Mouse (Mus musculus) Patski (cell line): ENCODE results near the gene Hnrnpa3. TPM values are rescaled to one million over a fixed set of nuclear protein-coding genes. Genes with fewer than 3 reads are reported as not detected.
"Not testable (repeated sequence)": the region's sequence is repeated elsewhere in the genome, so short reads cannot be mapped to it uniquely, and the experiment has no call there.

Experiments
- ATAC-seq: fragments of 100-300 bp; one replicate; pipeline ENCODE4 v1.8.0; 2021
- CTCF ChIA-PET: fragments of 350-600 bp; sonication (Branson Sonifier 250); formaldehyde crosslinking; loops from one replicate; lab custom pipeline; 2022; ENCODE audit warnings: inconsistent platforms; lab: Charles Lee
- POLR2A ChIA-PET: fragments of 350-600 bp; sonication (Branson Sonifier 250); formaldehyde crosslinking; loops from one replicate; lab custom pipeline; 2022; ENCODE audit warnings: antibody characterized with exemption, inconsistent platforms; lab: Charles Lee
- DNase-seq: peaks from one replicate; pipeline ENCODE4 v3.0.0-alpha.2; 2011; ENCODE audit warnings: low read depth, low spot score
- H3K27me3 ChIP-seq: fragments of 371-371 bp; one replicate; pipeline ENCODE4 v1.5.1; 2021
- CTCF ChIP-seq: fragments of 100-300 bp; IDR thresholded peaks from one replicate; pipeline ENCODE4 v1.5.1; 2021
- in situ Hi-C: fragments of 300-500 bp; cut with MboI; formaldehyde crosslinking; loops from 3 replicates; pipeline ENCODE4 v1.11.1; 2018; ENCODE audit warnings: low pct_unique_long_range_greater_than_20kb, mixed read lengths
- polyA plus RNA-seq: library from polyadenylated mRNA; unstranded; gene quantifications from one replicate; pipeline ENCODE4 v1.2.3, GENCODE M21; 2021

Gene Hnrnpa3
- 249 TPM for polyA plus RNA-seq

DNA sequence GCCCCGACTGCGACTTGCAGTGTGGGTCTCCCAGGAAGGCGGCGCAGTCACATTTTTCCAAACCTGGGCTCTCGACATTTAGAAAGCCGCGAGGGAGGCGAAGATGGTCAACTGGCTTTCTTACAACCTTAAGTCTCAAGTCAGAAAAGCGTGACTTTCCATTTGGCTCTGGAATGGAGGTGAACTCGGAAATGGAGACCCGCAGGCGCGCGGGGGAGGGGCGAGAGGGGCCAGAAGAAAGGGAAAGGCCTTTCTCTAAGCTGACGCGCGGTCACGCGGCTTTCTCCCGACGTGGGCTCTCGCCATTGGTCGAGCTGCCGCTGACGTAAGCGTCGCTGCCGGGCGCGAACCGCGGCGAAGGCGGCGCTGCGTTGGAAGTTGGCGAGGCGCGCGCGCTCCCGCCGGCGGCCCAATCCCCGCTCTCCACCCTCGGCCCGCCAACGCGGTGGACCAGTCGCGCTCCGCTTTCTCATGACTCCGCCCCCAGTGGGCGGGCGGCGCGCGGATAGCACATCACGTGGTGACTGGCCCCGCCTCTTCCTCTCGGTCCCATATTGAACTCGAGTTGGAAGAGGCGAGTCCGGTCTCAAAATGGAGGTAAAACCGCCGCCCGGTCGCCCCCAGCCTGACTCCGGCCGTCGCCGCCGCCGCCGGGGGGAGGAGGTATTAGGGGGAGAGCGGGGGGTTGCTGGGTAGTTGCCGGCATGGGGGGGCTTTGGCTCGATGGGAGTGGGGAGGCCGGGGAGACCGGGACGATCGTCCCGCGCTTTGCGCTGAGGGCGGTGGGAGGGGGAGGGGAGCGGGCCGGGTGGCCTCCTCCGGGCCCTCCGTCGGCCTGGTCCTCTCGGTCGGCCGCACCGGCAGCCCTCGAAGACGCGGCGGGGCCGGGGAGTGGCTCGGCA lies at the start of gene Hnrnpa3:
Gene Hnrnpa3 (plus strand): TSS at position 535 of the 902 bp plus-strand sequence.
- ChIA-PET CTCF (interaction anchor here (0.7 kb wide), 1 partner anchor 48 kb away, joined by 3 read pairs; no protein-coding TSS in a partner anchor), POLR2A (interaction anchor here (1.8 kb wide), 1 partner anchor 11 kb away, joined by 4 read pairs; no protein-coding TSS in a partner anchor)
- no peaks in the 10 kb centered on the region for H3K27me3 ChIP-seq
- ATAC-seq = peak; percentile 94
- peak; percentile 87 for DNase-seq
- in situ Hi-C loops = no loop called here
- no peak for TF ChIP-seq CTCF

DNA sequence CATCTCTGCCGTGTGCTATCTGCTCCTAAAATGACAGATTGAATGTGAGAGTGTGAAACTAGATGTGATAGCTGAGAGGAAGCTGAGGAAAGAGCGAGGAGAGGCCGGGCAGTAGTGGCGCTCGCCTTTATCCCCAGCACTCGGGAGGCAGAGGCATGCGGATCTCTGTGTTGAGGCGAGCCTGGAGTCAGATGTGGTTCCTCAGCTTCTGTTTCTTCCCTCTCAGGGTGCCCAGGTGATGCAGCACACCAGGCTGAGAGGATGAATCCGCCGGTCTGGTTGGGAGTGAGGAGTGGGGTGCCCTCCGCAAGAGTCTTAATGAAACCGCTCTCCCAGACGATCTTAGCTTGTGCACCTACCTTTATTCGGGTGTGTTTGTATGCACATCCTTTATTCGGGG lies 49.1 kb upstream of the Hnrnpa3 start:
- H3K27me3 ChIP-seq = peaks cover 3% of the 10 kb centered on the region
- ATAC-seq (no peak), DNase-seq (no peak)
- TF ChIP-seq CTCF = no peak
- ChIA-PET POLR2A (no interaction called here), CTCF (interaction anchor here (1.0 kb wide), 1 partner anchor 19 kb away, joined by 3 read pairs; no protein-coding TSS in a partner anchor)
- in situ Hi-C loops = loop anchor here (5.0 to 10.0 kb wide), 2 partner anchors 52 to 245 kb away; no protein-coding TSS in a partner anchor

DNA sequence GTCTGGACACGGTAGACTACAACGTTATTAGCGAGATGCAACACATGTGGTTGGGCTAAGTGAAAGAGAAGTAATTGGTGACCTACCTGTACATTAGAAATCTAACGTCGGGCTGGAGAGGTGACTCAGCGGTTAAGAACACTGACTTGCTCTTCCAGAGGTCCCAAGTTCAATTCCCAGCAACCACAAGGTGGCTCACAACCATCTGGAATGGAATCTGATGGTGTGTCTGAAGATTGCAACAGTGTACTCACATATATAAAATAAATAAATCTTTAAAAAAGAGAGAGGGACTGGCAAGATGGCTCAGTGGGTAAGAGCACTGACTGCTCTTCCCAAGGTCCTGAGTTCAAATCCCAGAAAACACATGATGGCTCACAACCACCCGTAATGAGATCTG lies 48.5 kb upstream of the Hnrnpa3 start:
- H3K27me3 ChIP-seq, POLR2A ChIA-PET, DNase-seq, ATAC-seq: not testable (repeated sequence)
- CTCF ChIA-PET = interaction anchor here (1.0 to 1.3 kb wide), 2 partner anchors 18 to 48 kb away, joined by 3 read pairs; partner anchors contain the start of gene Hnrnpa3
- peak; percentile 36 for TF ChIP-seq CTCF
- in situ Hi-C loops = loop anchor here (5.0 kb wide), 1 partner anchor 52 kb away; no protein-coding TSS in a partner anchor

DNA sequence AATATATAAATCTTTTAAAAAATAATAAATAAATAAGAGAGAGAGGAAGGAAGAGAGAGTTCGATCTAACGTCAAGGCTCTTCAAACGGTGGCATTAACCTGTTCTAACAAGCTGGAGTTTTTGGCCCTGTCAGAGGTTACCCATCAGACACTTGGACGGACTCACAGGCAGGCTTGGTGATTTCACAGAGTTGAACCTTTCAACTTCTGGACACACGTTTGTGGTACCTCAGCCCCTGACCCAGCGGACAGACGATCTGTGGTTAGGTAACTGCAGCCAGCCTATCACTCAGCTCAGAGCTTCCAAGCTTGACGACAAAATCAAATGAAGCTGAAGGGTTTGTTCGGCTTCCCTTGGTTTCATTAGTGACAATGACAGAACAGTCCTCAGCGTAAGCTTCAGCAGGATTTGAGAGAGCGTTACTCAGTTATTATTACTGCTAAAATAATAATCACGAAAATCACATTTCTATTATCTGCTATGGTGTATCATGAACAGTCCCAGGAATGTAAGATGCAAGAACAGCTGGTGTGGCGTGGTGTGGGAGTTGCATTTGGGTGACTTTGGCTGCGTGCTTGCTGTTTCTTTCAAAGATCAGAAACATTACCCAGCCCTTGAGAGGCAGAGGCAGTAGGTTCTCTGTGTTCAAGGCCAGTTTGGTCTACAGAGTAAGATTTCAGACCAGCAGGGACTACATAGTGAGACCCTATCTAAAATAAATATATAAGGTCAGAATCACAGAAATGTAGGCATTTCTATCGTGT lies 47.8 kb upstream of the Hnrnpa3 start:
- ATAC-seq = no peak
- POLR2A ChIA-PET = interaction anchor here (0.6 kb wide), 2 partner anchors 32 to 49 kb away, joined by 3 read pairs; no protein-coding TSS in a partner anchor
- no peak for TF ChIP-seq CTCF
- in situ Hi-C loops = loop anchor here (5.0 kb wide), 1 partner anchor 51 kb away; no protein-coding TSS in a partner anchor
- H3K27me3 ChIP-seq = no peaks in the 10 kb centered on the region
- CTCF ChIA-PET = interaction anchor here (1.0 to 1.3 kb wide), 2 partner anchors 17 to 48 kb away, joined by 3 read pairs; partner anchors contain the start of gene Hnrnpa3
- DNase-seq = no peak

DNA sequence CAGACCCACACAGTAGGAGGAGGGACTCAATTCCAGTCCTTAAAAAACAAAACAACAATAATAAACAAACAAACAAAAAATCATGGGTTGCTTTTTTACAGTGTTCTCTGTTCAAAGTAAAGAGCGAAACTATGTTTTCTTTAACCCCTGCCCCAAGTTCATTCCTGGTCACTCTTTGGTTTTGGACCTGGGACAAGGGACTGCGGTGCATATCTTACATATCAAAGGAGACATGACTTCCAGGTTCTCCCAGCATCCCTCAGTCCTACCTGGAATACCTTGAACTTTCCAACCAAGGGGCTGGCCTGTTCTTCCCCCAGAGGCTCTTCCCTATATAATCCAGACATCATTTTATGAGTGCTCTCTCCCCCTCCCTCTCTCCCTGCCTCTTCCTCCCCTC lies 47.1 kb upstream of the Hnrnpa3 start:
- TF ChIP-seq CTCF = no peak
- in situ Hi-C loops = loop anchor here (5.0 kb wide), 1 partner anchor 50 kb away; no protein-coding TSS in a partner anchor
- no peak for DNase-seq
- POLR2A ChIA-PET = no interaction called here
- no peaks in the 10 kb centered on the region for H3K27me3 ChIP-seq
- ATAC-seq = no peak
- CTCF ChIA-PET = no interaction called here

DNA sequence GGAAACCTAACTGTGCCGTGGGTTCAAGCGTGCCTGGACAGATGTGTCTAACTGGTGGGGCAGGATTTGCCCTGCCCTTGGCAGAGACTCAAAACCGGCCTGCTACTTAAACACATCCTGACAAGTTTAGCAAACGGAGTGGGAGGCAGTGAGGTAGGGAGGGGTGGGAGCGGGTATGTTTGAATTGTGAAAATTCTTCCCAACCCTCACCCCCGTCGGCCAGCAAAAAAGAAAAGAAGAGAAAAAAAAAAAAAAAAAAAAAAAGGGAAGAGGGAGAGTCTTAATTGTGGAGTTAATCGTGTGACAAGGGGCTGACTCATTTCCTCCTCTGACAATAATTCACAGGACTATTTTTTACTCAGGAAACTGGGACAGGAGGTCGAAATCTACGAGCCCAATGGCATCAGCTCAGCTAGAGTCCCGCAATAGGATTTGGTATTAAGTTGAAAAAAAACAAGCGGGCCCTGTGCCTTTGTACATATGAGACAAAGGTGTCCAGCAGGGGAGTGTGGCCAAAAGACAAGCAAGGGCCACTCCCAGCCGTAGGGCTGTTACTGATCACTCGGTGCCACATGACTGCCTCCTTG lies 46.0 kb upstream of the Hnrnpa3 start:
- H3K27me3 ChIP-seq = no peaks in the 10 kb centered on the region
- DNase-seq = peak; percentile 73
- CTCF ChIA-PET = interaction anchor here (0.7 to 1.8 kb wide), 5 partner anchors 47 to 173 kb away, joined by 3 to 7 read pairs (median 4); no protein-coding TSS in a partner anchor
- in situ Hi-C loops = loop anchor here (5.0 kb wide), 1 partner anchor 49 kb away; no protein-coding TSS in a partner anchor
- ATAC-seq = peak; percentile 79
- POLR2A ChIA-PET = interaction anchor here (0.6 to 1.0 kb wide), 4 partner anchors 15 to 388 kb away, joined by 3 to 5 read pairs (median 4); partner anchors contain the start of gene Nfe2l2
- peak; percentile 34 for TF ChIP-seq CTCF

DNA sequence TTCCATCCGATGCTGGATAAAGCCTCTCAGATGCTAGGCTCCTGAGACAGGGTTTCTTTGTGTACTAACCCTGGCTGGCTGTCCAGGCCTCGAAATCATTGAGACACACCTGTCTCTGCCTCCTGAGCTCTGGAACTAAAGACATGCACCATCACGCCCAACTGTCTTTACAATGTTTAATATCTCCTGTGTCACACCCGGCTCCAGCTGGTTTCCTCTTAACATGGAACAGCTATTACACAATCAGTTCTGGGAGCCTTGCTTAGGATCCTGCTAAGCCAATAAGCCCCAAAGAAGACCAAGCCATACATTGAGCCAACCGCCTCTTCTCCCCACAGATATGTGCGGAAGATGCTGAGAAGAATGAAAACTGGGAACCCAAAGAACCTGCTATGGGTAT lies 44.5 kb upstream of the Hnrnpa3 start:
- in situ Hi-C loops = loop anchor here (5.0 kb wide), 1 partner anchor 48 kb away; no protein-coding TSS in a partner anchor
- H3K27me3 ChIP-seq = no peaks in the 10 kb centered on the region
- ATAC-seq (no peak), DNase-seq (no peak)
- no peak for TF ChIP-seq CTCF
- CTCF ChIA-PET = interaction anchor here (1.2 to 1.8 kb wide), 4 partner anchors 29 to 172 kb away, joined by 3 to 7 read pairs (median 4); no protein-coding TSS in a partner anchor
- POLR2A ChIA-PET = interaction anchor here (0.5 kb wide), 1 partner anchor 47 kb away, joined by 3 read pairs; no protein-coding TSS in a partner anchor

DNA sequence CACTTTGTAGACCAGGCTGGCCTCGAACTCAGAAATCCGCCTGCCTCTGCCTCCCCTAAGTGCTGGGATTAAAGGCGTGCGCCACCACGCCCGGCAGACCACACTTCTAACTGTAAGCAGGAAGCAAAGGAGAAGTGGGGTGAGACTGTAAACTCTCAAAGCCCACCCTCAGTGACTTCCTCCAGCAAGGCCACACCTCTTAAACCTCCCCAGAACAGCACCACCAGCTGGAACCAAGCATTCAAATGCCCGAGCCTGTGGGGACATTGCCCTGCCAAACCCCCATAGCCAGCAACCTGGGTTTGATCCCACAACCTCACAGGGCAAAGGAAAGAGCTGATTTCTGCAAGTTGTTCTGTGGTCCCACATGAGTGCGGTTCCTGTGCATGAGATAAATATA lies 42.1 kb upstream of the Hnrnpa3 start:
- in situ Hi-C loops = no loop called here
- no peak for TF ChIP-seq CTCF
- ATAC-seq = no peak

DNA sequence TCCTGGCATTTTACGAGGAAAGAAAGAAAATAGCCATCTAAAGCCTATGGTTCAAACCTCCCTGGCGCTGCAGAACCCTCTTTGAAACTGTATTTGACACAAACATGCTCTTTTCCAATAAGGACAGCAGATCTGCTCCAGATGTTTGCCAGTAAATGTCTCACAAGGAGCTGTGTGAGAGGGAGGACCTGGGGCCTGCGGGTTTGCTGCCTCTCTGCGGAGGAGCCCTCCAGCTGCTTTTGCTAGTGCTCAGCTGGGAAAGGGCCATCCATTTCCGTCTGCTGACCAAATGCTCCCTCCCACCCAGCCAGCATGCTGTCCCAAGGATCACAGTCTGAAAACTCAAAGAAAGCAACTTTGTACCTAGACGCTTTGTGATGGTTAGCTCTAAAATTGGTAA lies 40.3 kb upstream of the Hnrnpa3 start:
- ATAC-seq (no peak), DNase-seq (no peak)
- ChIA-PET CTCF (interaction anchor here (0.9 kb wide), 1 partner anchor 17 kb away, joined by 3 read pairs; no protein-coding TSS in a partner anchor), POLR2A (no interaction called here)
- TF ChIP-seq CTCF = no peak
- in situ Hi-C loops = no loop called here
- no peaks in the 10 kb centered on the region for H3K27me3 ChIP-seq

More for the DNA sequence above, 42.1 kb upstream of the Hnrnpa3 start:
- ChIA-PET CTCF (no interaction called here), POLR2A (interaction anchor here (0.7 kb wide), 1 partner anchor 53 kb away, joined by 9 read pairs; no protein-coding TSS in a partner anchor)
- no peaks in the 10 kb centered on the region for H3K27me3 ChIP-seq
- DNase-seq = no peak
